Mouse (Mus musculus) ovary, postnatal 14 days (tissue): ENCODE measurements around the gene Fbxo44.
"Not testable (repeated sequence)": the region's sequence is repeated elsewhere in the genome, so short reads cannot be mapped to it uniquely, and the experiment has no call there.

Experiments
- DNase-seq: peaks from one replicate; pipeline ENCODE4 v3.0.0; 2022; ENCODE audit warnings: low spot score

Fbxo44 gene

DNA sequence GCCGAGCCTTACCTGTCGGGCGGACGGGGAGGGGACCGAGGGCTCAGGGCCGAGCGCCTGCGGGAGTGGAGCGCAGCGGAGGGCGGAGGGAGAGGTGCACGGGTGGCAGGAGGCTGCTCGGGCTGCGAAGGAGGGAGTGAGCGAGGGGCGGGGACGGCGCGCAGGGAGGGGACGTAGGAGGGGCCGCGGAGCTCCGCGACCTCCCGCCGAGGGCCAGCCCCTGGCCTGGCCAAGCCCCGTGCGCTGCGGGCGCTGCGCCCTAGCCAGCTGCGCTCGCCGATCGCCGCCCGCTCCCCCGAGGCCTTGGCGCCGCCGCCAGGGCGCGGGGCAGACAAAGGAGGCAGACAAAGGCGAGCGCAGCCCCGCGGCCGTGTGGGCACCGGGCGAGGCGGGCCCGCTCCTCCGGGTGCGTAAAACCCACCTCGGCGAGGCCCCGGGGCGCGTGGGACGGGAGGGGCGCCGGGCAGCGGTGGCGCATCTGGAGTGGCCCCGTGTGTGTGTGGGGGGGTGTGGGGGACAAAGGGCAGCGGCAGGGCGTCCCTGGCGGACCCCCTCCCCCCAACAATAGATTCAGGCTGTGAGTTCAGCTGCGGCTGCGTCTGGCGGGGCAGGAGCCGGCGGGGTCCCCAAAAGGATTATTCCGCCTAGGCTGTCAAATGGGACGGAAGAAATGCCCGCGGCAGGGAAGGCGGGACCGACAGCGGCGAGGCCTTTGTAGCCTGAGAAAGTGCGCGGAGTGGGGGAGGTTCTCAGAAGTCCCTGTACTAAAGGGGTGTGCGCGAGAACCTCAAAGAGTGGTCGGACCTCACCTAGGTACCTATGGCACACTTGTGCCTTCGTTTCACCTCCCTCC lies 29.5 kb downstream of the Fbxo44 start, which contains the start of gene Draxin:
Gene Draxin (minus strand): TSS at position 138 of the 853 bp plus-strand sequence.
- DNase-seq = peak; percentile 39

DNA sequence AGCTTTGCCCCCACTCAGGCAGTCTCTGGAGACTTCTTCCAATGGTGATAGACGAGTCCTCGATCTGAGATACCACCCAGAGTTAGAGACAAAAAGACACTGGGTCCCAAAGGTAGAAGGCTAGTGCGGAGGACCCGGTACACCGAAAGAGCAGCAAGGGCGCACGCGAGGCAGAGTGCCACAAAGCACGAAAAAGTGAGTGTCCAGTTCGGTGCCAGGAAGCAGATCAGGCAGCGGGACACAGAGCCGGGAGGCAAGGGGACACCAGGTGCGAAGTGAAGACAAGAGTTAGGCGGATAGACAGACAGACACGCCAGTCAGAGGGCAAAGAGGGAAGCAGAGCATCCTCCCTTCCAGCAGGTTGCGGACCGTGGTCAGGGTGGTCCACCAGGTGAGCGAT lies 30.1 kb downstream of the Fbxo44 start, which contains the start of gene Mad2l2:
Gene Mad2l2 (plus strand): TSS at position 252 of the 400 bp plus-strand sequence.
- no peak for DNase-seq

DNA sequence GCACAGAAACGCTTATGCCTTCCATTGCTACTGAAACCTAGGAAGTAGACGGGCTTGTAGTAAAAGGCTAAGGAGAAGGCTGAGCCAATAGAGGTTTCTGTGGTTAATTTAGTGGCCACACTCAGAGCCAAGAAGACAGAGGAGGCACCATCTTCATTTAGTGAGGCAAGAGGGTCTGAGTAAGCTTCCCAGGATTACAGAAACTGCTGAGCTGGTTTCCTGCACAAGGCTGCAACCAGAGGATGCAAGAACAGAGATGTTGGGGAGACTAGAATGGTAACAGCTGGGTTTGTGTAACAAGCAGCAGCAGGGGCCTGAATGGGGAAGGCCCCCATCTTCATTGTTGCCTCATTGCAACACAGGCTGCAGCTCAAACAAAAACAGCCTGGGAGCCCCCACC lies 31.6 kb downstream of the Fbxo44 start:
- DNase-seq = no peak

DNA sequence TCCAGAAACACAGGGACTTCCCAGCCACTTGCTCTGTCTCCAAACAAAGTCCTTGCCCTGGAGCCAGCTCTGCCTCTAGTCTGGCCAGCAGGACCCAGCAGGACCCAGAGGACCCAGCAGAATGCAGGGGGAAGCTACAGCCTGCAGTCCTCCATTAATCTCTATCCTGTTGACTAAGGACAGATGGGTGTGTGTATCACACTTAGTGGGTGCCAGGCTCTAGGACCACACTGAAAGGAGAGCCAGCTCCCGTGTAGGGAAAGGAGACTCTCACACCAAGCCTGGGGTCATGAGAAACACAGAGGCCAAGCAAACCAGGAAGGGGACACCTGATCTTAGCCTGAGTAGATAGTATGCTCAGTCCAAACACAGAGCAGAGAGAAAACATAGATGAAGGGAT lies 32.0 kb downstream of the Fbxo44 start:
- DNase-seq = no peak

DNA sequence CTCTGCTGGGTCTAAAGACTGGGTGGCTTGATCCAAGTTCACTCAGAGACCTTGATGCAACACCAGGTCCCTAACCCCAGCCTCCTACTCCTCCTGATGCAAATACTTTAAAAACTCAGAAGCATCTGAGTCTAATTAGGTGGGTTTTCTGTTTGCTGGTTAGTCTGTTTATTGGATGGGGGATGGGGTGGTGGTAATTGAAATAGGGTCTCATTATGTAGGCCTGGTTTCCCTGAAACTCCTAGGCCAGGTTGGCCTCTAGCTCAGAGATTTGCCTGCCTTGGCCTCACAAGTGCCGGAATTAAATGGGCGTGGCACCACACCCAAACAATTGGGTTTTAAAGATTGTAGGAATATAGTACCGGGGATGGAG lies 37.6 kb downstream of the Fbxo44 start:
- DNase-seq = no peak

DNA sequence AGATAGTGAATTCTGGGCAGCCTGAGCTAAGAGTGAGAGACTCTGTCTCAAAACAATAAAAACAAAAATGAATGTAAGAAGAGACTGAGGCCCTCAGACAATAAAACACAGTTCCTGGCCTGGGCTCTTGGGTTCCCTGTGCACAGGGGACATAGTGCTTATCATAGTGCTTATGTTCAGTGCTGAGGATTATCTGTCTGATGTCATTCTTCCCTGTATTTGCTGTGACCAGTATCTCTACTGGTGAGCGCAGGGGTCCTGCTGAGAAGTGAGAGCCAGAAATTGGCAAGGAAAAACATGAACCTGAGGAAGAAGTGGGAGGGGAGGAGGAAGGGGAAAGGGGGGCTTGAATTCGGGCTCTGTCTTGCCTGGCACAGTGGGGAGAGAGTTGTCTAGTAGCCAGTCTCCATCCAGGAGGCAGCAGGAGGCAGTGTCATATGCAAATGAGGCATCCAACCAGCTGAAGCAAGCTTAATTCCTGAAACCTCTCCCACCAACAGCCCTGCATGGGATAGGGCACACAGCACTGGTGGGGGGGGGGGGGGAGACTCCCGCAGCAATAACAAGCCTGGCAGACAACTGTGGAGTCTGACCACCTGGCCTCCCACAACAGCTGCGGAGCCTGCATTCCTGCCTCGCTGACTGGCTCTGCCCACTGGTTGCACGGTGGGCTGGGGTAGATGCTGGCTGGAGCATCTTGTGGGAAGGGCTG lies 38.1 kb downstream of the Fbxo44 start:
- DNase-seq = no peak

DNA sequence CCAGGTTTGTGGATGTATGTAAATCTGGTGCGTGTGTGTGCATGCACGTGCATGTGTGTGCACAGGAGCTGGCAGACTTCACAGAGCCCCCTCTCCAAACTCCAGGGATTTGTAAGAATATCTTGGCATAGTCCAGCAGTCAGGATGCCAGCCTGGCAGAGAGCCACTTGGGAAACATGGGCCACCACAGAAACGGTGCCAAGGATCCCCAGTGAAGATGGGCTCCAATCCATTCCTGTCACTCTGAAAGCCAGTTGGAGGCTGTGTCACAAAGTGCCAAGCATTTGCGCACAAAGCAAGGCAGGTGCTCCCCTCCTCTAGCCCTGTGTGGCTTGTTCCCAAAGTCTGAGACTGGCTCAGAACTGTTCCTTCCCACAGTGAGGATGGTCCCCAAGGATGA lies 38.9 kb downstream of the Fbxo44 start:
- DNase-seq = no peak

DNA sequence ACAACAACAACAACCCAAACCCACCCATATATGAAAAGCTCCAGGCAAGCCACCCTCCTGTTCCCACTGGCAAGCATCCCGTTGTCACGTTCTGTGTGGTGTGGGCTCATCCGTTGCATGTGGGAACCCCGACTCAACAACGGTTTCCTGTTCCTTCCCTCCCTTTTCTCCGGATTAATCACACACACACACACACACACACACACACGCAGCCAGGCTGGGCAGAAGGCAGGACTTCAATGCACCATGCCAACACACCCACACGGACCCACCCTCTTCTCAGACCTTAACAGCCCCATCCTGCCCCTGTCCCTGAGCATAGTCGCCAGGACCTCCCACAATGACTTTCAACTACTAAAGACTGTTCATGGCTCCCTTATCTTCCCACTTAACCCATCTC lies 39.7 kb downstream of the Fbxo44 start:
- no peak for DNase-seq

DNA sequence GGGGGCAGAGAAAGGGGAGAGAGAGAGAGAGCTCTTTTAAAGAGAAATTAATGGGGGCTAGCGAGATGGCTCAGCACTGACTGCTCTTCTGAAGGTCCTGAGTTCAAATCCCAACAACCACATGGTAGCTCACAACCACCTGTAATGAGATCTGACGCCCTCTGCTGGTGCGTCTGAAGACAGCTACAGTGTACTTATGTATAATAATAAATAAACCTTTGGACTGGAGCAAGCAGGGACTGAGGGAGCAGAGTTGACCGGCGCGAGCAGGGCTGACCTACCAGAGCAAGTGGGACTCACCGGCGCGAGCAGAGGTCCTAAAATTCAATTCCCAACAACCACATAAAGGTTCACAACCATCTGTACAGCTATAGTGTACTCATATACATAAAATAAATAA lies 40.7 kb downstream of the Fbxo44 start:
- DNase-seq = not testable (repeated sequence)

DNA sequence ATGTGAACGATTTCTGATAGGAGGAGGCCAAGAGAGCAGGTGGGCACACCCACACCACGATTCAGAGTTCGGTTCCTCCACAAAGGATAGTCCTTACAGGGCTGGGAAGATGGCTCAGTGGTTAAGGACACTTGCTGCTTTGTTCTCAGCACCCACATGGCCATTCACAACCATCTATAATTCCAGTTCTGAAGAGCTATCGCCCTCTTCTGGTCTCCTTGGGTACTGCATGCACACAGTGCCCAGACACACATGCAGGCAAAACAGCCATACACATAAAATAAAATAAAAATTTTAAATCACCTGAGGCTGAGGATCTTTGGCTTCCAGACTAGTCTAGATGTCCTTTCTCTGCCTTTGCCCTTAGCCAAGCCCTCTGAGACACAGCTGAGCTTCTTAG lies 42.9 kb downstream of the Fbxo44 start:
- DNase-seq = no peak

DNA sequence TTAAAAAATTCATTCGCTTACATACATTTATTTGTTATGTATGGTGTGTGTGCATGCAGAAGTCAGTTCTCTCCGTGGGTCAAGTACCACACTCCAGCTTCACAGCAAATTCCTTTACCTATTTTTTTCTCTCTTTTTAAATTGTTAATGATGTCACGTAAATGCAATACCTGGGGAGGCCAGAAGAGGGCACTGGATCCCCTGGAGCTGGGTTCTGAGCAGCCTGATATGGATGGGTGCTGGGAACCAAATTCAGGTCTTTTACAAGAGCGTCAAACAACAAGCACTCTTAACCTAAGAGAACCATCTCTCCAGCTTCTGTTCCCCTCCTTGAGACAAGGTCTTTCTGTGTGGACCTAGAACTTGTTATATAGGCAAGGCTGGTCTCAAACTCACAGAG lies 43.6 kb downstream of the Fbxo44 start:
- no peak for DNase-seq

DNA sequence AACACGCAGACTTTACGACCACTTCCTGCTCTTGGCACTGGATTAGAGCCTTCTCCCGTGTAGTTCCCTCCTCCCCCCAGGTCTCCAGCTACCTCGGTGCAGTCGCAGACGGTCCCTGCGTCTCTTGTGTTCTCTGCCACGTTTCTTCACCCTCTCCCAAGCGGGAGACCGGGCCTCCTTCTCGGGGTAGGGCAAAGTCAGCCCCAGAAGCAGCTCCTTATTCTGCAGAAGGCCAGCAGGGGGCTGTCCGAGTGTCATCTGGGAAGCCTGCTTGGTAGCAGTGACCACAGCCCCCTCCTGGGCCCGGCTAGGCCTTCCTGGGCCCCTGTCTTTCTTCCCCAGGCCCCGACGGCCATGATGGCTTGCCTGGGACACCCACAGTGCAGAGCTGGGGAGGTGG lies 44.8 kb downstream of the Fbxo44 start:
- DNase-seq = peak; percentile 18

DNA sequence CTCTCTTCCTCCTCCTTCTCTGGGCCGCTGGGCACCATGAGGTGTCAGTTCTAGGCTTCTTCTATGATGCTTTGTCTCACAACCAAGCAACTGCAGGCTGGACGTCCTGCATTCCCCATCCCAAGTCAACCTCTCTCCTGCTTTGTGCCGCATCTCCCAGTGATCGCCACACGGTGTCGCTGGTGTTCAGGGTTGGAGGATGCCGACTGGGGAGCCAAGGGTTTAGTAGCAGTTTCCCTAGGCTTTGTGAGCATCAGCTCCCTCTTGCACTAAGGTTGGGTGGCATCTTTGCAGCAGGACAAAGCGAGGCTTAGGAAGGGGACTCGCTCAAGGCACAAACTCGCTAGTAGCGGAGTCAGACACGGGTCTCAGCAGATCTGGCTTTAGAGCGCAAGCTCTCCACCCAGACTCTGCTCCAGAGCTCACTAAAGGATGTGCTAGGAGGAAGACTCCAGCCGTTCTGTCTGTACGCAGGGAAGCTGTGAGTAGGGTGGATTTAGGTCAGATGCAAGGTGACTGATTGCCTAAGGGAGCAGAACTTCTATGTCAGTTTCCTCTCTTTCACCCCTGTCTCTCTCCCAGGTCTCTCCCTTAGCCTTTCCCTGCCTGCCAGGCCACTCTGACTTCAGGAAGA lies 45.4 kb downstream of the Fbxo44 start:
- DNase-seq = peak; percentile 92

DNA sequence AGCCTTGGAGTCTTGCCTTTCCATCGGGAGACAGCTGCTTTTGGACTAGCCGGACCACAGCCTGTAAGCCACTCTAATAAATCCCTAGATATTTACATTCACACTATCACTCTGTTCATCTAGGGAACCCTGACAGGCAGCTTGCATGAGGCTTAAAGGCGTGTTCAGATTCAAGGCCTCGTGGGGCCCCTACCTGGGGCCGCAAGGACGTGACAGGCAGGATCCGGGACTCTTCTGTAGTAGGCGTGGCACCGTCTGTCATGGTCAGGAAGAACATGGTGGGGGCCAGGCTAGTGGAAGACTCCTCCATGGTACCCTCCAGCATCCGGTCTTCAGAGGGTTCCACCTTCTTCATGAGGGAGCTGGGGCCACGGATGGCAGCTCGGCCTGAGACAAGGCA lies 47.8 kb downstream of the Fbxo44 start:
- DNase-seq = no peak

DNA sequence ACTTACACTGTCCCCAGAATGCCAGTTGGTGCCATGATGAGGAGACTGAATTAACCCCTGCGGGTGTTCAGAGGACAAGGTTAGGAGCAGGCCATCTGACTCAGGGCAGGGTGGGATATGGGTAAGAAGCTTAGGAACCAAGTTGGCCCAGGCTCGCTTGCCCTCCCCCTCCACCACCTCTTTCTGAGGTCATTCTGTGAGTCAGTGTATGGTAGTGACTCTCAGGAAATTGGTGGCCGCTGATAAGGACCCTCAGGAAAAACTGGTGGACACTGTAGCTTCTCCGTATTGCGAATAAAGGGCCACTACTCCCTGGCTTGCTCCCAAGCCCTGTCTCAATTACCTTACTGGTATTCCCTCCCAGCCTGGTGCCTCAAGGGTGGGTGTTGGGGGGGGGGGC lies 51.1 kb downstream of the Fbxo44 start:
- DNase-seq = no peak

DNA sequence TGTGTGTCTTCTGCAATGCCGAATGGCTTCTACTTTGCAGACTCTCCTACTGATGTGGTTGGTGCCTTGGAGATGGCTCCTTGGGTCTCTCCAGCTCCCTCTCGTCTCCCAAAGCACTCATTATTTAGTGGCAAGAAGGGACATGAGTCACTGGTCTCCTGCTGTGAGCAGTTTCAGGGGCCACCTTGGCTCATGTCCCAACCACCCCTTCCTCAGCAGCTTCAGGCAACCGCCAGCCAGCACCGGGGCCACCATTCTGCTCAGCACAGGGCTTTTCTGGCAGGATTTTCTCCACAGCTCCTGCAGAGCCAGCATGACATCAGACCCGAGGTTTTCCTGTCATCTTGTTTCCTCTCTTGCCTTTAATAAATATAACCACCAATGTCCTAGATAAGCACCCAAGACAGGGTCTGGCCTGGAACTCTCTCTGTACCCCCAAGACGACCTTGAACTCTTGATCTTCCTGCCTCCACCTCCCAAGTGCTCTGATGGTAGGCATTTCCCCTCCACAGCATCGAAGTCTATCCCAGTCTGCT lies 51.6 kb downstream of the Fbxo44 start:
- no peak for DNase-seq

DNA sequence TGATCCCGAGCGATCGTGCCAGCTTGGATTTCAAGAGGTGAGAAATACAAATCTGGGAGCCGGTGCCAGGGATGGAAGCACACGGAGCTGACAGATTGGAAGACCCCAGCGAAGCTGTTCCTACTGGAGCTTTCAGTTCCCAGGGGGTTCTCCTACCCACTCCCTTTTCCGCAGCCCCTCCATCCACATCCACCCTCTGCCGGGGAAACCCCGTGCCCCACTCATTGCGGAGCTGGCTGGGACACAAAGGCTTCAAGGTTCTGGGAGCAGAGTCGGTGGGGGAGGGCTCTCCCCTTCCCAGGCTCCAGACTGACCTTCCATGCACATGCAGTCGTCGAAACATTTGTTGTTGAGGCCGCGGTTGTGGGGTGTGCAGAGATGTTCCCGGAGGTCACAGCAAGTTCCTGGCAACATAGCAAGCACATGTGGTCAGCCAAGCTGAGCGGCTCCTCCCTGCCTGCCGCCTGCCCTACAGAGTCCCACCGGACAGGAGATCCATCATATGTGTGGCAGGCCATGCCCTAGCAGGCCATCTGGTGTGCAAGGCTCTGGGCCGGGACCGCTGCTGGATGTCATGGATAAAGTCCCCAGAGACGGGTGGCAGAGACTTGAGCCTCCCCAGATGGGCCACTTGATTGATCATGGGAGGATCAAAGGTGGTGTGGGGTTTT lies 52.5 kb downstream of the Fbxo44 start:
- no peak for DNase-seq

DNA sequence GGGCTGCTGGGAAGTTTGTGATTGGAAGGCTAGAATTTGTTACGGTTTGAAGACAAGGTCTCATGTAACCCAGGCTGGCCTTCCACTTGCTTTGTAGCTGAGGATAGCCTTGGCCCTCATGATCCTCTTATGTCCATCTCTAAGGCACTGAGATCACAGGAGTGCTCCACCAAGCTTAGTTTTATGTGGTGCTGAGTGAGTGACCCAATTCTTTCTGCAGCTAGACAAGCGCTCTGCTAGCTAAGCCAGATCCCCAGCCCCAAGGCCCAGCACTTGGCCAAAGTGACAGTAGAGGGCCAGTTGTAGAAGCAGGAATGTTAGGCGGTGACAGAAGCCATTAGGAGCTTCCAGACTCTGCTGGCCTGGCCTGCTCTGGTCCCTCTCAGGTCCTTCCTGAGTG lies 56.1 kb downstream of the Fbxo44 start:
- no peak for DNase-seq
